Mouse (Mus musculus) CH12.LX (cell line): ENCODE results near the gene Kcnj1.

Source experiments
- CTCF ChIP-seq, 2 experiments: IDR thresholded peaks in 1 of 2; conservative IDR thresholded peaks in 1 of 2; 2 replicates each; pipeline ENCODE4 v1.5.1; 2011 to 2012; ENCODE audit warnings: low read depth in 2 of 2, low read length in 2 of 2, improper control_type of control experiment in 1 of 2, inconsistent platforms in 1 of 2, mild to moderate bottlenecking in 1 of 2, moderate library complexity in 1 of 2
- JUND ChIP-seq: conservative IDR thresholded peaks from 2 replicates; pipeline ENCODE4 v1.6.1; 2011; ENCODE audit warnings: low read depth, low read length, improper control_type of control experiment
- POLR2A ChIP-seq: IDR thresholded peaks from 2 replicates; pipeline ENCODE4 v1.6.1; 2011; ENCODE audit warnings: low read depth, mild to moderate bottlenecking, improper control_type of control experiment, low read length
- ZNF384 ChIP-seq: IDR thresholded peaks from 2 replicates; pipeline ENCODE4 v1.6.1; 2012; ENCODE audit warnings: low read depth, low read length, improper control_type of control experiment, inconsistent platforms

DNA sequence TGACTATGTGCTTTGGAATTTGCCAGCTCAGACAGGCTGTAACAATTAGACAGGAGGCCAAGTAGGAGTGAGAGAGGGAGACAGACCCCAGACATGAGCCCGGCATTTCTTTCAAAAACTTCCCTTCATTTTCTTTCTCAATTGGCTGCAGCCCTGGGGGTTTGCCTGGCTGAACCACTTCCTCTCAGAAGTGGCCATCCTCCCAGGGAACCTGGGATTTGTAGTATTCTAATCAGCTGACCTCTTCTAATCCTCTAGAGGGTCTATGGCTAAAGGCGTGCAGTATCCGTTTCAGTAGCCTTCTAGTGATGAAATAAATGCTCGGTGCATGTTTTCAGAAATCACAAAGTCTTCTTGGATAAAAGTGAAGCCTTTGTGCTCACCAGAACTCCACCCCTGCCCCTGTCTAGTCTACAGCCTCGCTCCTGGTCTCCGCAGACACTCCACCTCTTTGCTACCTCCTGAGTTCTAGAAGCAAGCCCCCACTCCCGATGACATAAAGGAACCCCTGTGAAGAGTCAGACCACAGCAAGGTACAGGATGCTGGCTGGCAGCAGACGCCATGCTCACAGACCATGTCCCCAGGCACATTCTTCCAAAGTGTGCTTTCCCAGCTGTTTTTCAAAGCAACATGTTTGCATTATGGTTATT is 45.3 kb downstream of the Kcnj1 start:
- TF ChIP-seq CTCF (conservative IDR thresholded peaks at IDR 0.05 in 1 of 2, IDR thresholded peaks at IDR 0.05 in 1 of 2; ENCODE audit: low read depth in 2 of 2, low read length in 2 of 2), result no peak
- TF ChIP-seq JUND, result no peak
- TF ChIP-seq ZNF384, result no peak
- no peak for TF ChIP-seq POLR2A
